Mouse (Mus musculus): Measurements from ENCODE around the gene Phlpp2. TPM values are rescaled to one million over a fixed set of nuclear protein-coding genes. Genes with fewer than 3 reads are reported as not detected.

The Phlpp2 gene
- polyA plus RNA-seq, 1 experiment from 2014 or later, result 1.5 TPM

DNA sequence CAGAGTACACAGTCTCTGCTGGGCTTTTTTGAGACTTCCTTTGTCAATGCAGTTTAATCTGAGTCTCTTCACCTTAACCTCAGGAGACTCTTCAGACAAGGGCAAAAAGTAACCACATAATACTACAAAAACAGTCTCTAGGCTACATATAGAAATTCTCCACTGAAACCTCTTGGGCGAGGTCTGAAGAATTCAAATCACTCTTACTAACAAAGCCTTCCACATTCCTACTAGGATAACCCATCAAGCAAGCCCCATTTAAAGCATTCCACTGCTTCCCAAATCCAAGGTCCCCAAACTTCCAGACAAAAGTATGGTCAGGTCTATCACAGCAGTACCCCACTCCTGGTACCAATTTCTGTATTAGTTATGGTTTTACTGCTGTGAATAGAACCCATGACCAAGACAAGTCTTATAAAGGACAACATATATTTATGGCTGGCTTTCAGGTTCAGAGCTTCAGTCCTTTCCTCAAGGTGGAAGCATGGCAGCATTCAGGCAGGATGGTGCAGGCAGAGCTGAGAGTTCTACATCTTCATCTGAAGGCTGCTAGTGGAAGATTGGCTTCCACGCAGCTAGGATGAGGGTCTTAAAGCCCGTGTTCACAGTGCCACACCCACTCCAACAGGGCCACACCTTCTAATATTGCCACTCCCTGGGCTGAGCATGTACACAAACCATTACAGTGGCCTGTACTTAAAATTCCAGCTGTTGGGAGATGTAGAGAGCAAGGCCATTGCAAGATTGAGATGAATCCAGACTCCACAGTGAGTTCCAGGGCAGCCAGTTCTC, 22.6 kb downstream of the Phlpp2 start:
- H3K27ac ChIP-seq (ENCODE audit: low read length), result no peak overlapping the region
- WGBS, result 81% methylated on average over 3 of the region's 3 CpGs
- H3K9me3 ChIP-seq (ENCODE audit: low read length), result no peaks in the 10 kb centered on the region
- no peak for TF ChIP-seq CTCF (IDR thresholded peaks at IDR 0.05)
- TF ChIP-seq EP300 (IDR thresholded peaks at IDR 0.05), result no peak
- no peak overlapping the region for H3K9ac ChIP-seq (replicated peaks; ENCODE audit: low read depth)
- H3K36me3 ChIP-seq (ENCODE audit: insufficient read depth, low read length), result peaks cover 5% of the 10 kb centered on the region; the same call in 1 of the 2 replicates
- no peak for DNase-seq (ENCODE audit: low spot score)
- no peak overlapping the region for H3K4me2 ChIP-seq (replicated peaks; ENCODE audit: low read depth, low read length)
- no peaks in the 10 kb centered on the region for H3K27me3 ChIP-seq (replicated peaks; ENCODE audit: insufficient read depth, low read length)
- ATAC-seq, result no peak
- H3K4me3 ChIP-seq (ENCODE audit: low read depth, low read length), result no peak overlapping the region
- H3K4me1 ChIP-seq (ENCODE audit: insufficient read depth, low read depth, low read length), result no peaks in the 10 kb centered on the region

DNA sequence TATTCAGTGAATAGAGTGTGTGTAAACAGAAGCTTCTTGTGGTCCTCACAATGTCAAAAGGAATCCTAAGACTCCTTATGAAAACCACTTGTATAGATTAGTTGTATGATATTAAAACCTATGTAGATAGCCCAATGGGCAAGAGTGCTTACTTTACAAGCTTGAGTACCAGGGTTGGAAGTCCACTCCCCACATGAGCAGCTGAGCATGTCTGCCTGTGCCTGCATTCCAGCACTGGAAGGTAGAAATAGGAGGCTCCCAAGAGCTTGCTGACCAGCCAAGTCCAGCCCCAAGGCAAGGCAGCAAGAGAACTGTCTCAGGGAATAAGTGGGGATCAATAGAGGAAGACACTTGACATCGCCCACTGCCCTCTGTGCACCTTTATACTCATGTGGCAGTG, 26.3 kb downstream of the Phlpp2 start:
- ATAC-seq (peak; percentile 62; the same call in 1 of the 2 replicates), DNase-seq (ENCODE audit: low spot score) (peak; percentile 20)
- Histone ChIP-seq H3K27ac (ENCODE audit: low read length) (no peak overlapping the region), H3K36me3 (ENCODE audit: insufficient read depth, low read length) (peaks cover 5% of the 10 kb centered on the region; the same call in 1 of the 2 replicates), H3K4me2 (replicated peaks; ENCODE audit: low read depth, low read length) (no peak overlapping the region), H3K9ac (replicated peaks; ENCODE audit: low read depth) (no peak overlapping the region), H3K27me3 (replicated peaks; ENCODE audit: insufficient read depth, low read length) (no peaks in the 10 kb centered on the region), H3K4me3 (ENCODE audit: low read depth, low read length) (no peak overlapping the region), H3K4me1 (ENCODE audit: insufficient read depth, low read depth, low read length) (no peaks in the 10 kb centered on the region), H3K9me3 (ENCODE audit: low read length) (no peaks in the 10 kb centered on the region)
- WGBS, result 92% methylated on average over 1 of the region's 1 CpGs
- TF ChIP-seq CTCF (IDR thresholded peaks at IDR 0.05) (no peak), EP300 (IDR thresholded peaks at IDR 0.05) (no peak)

DNA sequence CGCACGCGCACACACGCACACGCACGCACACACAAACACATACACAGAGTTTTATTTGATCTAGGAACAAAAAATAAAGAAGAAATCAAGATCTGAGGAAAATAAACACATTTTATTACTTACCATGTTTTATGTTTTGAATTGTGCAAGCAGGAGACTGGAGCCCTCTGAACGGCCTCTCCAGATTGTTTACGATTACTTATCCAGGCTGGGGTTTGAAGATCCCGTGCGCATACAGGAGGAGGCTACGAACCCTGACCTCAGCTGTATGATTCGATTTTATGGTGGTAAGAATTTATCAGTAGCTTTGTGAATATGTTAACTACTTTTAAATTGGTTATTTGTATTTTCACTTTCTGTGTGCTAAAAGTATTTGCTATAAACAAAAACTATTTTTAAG, 27.0 kb downstream of the Phlpp2 start:
- ATAC-seq, result no peak
- Histone ChIP-seq H3K4me1 (ENCODE audit: insufficient read depth, low read depth, low read length) (no peaks in the 10 kb centered on the region), H3K4me3 (ENCODE audit: low read depth, low read length) (no peak overlapping the region), H3K9ac (replicated peaks; ENCODE audit: low read depth) (no peak overlapping the region), H3K4me2 (replicated peaks; ENCODE audit: low read depth, low read length) (no peak overlapping the region), H3K27me3 (replicated peaks; ENCODE audit: insufficient read depth, low read length) (no peaks in the 10 kb centered on the region), H3K27ac (ENCODE audit: low read length) (no peak overlapping the region), H3K36me3 (ENCODE audit: insufficient read depth, low read length) (peaks cover 5% of the 10 kb centered on the region; the same call in 1 of the 2 replicates), H3K9me3 (ENCODE audit: low read length) (no peaks in the 10 kb centered on the region)
- 65% methylated on average over 12 of the region's 12 CpGs for WGBS
- no peak for TF ChIP-seq CTCF (IDR thresholded peaks at IDR 0.05)
- TF ChIP-seq EP300 (IDR thresholded peaks at IDR 0.05), result no peak
- DNase-seq (ENCODE audit: low spot score), result no peak

DNA sequence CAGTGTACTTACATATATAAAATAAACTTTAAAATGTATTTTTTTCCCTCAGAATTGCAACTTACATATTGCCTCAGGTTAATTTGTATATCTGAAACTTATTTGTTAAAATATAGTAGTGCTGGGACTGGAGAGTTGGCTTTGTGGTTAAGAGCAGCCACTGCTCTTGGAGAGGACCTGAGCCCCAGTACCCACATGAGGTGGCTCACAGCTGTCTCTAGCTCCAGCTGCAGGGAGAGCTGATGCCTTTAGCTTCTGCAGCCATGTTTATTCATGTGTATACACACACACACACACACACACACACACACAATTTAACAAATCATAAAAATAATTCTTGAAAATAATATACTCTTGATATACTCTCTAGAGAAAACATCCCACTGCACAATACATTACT, 34.0 kb downstream of the Phlpp2 start:
- TF ChIP-seq EP300 (IDR thresholded peaks at IDR 0.05) (no peak), CTCF (IDR thresholded peaks at IDR 0.05) (no peak)
- no peak overlapping the region for H3K9ac ChIP-seq (replicated peaks; ENCODE audit: low read depth)
- H3K4me3 ChIP-seq (ENCODE audit: low read depth, low read length), result no peak overlapping the region
- no peak for ATAC-seq
- DNase-seq (ENCODE audit: low spot score), result no peak
- no peak overlapping the region for H3K27ac ChIP-seq (ENCODE audit: low read length)
- H3K36me3 ChIP-seq (ENCODE audit: insufficient read depth, low read length), result peaks cover 8% of the 10 kb centered on the region; the same call in 1 of the 2 replicates
- H3K4me1 ChIP-seq (ENCODE audit: insufficient read depth, low read depth, low read length), result no peaks in the 10 kb centered on the region
- no peaks in the 10 kb centered on the region for H3K9me3 ChIP-seq (ENCODE audit: low read length)
- no peak overlapping the region for H3K4me2 ChIP-seq (replicated peaks; ENCODE audit: low read depth, low read length)
- H3K27me3 ChIP-seq (replicated peaks; ENCODE audit: insufficient read depth, low read length), result no peaks in the 10 kb centered on the region

DNA sequence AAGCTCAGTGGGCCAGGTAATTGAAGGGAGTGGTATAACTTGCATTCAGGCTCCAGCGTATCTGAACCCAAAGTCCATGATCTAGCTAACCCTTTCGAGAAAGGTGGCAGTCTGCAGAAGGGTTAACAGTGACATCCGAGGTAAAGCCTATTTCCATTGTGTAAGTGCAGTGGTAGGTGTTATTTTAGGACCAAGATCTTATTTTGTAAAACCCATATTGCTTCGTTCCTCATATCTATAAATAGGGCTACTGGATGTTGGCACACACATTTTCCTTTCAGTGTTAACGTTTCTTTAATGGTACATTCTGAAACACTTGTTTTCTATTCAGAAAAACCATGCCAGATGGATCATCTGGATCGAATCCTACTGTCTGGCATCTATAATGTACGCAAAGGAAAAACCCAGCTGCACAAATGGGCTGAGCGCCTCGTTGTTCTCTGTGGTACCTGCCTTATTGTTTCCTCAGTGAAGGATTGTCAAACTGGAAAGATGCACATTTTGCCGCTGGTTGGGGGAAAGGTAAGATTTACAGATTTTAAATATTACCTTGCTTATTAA, 35.6 kb downstream of the Phlpp2 start:
- peaks cover 14% of the 10 kb centered on the region; the same call in 1 of the 2 replicates for H3K36me3 ChIP-seq (ENCODE audit: insufficient read depth, low read length)
- ATAC-seq (no peak), DNase-seq (ENCODE audit: low spot score) (no peak)
- no peaks in the 10 kb centered on the region for H3K27me3 ChIP-seq (replicated peaks; ENCODE audit: insufficient read depth, low read length)
- no peak overlapping the region for H3K4me3 ChIP-seq (ENCODE audit: low read depth, low read length)
- WGBS, result 66% methylated on average over 10 of the region's 10 CpGs
- TF ChIP-seq CTCF (IDR thresholded peaks at IDR 0.05), result no peak
- no peak for TF ChIP-seq EP300 (IDR thresholded peaks at IDR 0.05)
- H3K4me2 ChIP-seq (replicated peaks; ENCODE audit: low read depth, low read length), result no peak overlapping the region
- no peak overlapping the region for H3K9ac ChIP-seq (replicated peaks; ENCODE audit: low read depth)
- no peaks in the 10 kb centered on the region for H3K9me3 ChIP-seq (ENCODE audit: low read length)
- H3K4me1 ChIP-seq (ENCODE audit: insufficient read depth, low read depth, low read length), result no peaks in the 10 kb centered on the region
- H3K27ac ChIP-seq (ENCODE audit: low read length), result no peak overlapping the region

DNA sequence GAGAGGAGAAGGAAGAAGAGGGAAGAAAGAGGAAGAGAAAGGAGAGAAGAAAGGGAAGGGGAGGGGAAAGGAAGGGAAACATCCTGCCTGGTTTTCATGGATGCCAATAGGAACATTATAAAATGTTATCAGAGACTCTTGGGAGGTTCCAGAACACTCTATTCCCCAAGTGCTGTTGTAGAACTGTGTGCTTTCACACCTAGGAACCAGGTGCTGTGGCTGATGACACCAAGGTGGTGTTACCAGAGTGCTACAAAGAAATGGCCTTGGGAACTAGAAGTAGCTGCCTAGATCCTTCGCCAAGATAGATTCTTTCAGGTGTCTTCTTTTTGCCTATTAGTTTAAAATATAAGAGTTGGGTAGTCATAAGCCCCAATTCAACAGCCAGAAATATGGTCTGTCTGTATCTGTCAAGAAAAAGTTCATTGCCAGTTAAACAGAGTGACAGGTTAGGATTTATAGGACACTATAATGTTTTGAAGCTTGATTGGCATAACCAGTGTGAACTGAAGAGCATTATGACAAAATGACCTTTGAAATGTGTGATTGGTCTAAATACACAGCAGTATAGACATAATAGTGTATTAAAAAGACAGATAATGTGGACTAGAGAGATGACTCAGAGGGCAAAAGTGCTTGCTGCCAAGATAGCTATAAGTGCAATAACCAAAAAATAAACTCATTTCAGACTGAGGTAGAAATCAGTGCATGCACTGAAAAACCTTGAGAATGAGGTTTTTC, 36.8 kb downstream of the Phlpp2 start:
- Histone ChIP-seq H3K9me3 (ENCODE audit: low read length) (no peaks in the 10 kb centered on the region), H3K4me2 (replicated peaks; ENCODE audit: low read depth, low read length) (no peak overlapping the region), H3K36me3 (ENCODE audit: insufficient read depth, low read length) (peaks cover 18% of the 10 kb centered on the region; the same call in 1 of the 2 replicates), H3K9ac (replicated peaks; ENCODE audit: low read depth) (no peak overlapping the region), H3K4me3 (ENCODE audit: low read depth, low read length) (no peak overlapping the region), H3K4me1 (ENCODE audit: insufficient read depth, low read depth, low read length) (no peaks in the 10 kb centered on the region), H3K27me3 (replicated peaks; ENCODE audit: insufficient read depth, low read length) (no peaks in the 10 kb centered on the region), H3K27ac (ENCODE audit: low read length) (no peak overlapping the region)
- no peak for ATAC-seq
- WGBS, result 88% methylated on average over 1 of the region's 1 CpGs
- no peak for DNase-seq (ENCODE audit: low spot score)
- TF ChIP-seq CTCF (IDR thresholded peaks at IDR 0.05), result no peak
- no peak for TF ChIP-seq EP300 (IDR thresholded peaks at IDR 0.05)
